Mouse (Mus musculus) C2C12 (cell line): ENCODE results near the gene Hist1h4c.

Experiments used
- CTCF ChIP-seq: IDR thresholded peaks from one replicate; pipeline ENCODE4 v1.5.1; 2011; ENCODE audit not compliant: control insufficient read depth, insufficient read depth, insufficient read length
- MAX ChIP-seq: IDR thresholded peaks from one replicate; pipeline ENCODE4 v1.6.1; 2011; ENCODE audit warnings: mild to moderate bottlenecking, control low read depth

GRCm38 (mm10) chr13:23745381-23746161 lies 47.3 kb upstream of the Hist1h4c start, which contains the start of gene Hist1h3c:
- TF ChIP-seq MAX (no peak), CTCF (no peak)
